ENCODE assay signal across 9 mouse cellular contexts in genomic region chr13:92613094-92613493, GRCm38 (mm10). TPM values are rescaled to one million over a fixed set of nuclear protein-coding genes. Genes with fewer than 3 reads are reported as not detected.
DNase-seq lines count a peak whose midpoint lies in the region; ATAC-seq and TF ChIP-seq lines count a peak whose summit lies in the region.
"Had no signal": no experiment of that assay in that cellular context is flagged by ENCODE, and none has a peak within 500 bp of the region (broad histone marks: within the 10 kb centered on the region; RNA-seq: fewer than 3 reads in every experiment).

No protein-coding gene starts in this region.

- WGBS in limb, embryonic 13.5 days: 86% methylated on average over 5 of the region's 5 CpGs
- WGBS in limb, embryonic 10.5 days: 84% methylated on average over 5 of the region's 5 CpGs
- 91% methylated on average over 5 of the region's 5 CpGs for WGBS in hindbrain, embryonic 15.5 days
- WGBS in midbrain, embryonic 16.5 days: 84% methylated on average over 5 of the region's 5 CpGs

- TF ChIP-seq CTCF in cortical plate, adult 2 months (IDR thresholded peaks at IDR 0.05; ENCODE audit: extremely low read depth, insufficient read depth, low read length): no peak

- H3K9ac ChIP-seq in limb, embryonic 13.5 days: no peak overlapping the region
- H3K9ac ChIP-seq in hindbrain, embryonic 15.5 days: no peak overlapping the region
- no peak overlapping the region for H3K9ac ChIP-seq in midbrain, embryonic 16.5 days (ENCODE audit: low read depth, low read length)

- DNase-seq in limb, embryonic 10.5 days (ENCODE audit: low spot score): no peak
- DNase-seq in retina, postnatal 1 day: no peak
- no peak for DNase-seq in ovary, adult 18-20 months (ENCODE audit: low spot score)
- DNase-seq: kidney, postnatal 36 days had no signal

- no peaks in the 10 kb centered on the region for H3K9me3 ChIP-seq in limb, embryonic 13.5 days
- H3K9me3 ChIP-seq in limb, embryonic 10.5 days (replicated peaks): no peaks in the 10 kb centered on the region
- no peaks in the 10 kb centered on the region for H3K9me3 ChIP-seq in hindbrain, embryonic 15.5 days
- no peaks in the 10 kb centered on the region for H3K9me3 ChIP-seq in midbrain, embryonic 16.5 days (replicated peaks; ENCODE audit: control insufficient read depth, low read length, poor library complexity, severe bottlenecking)

- H3K4me1 ChIP-seq in limb, embryonic 13.5 days: peaks cover 17% of the 10 kb centered on the region
- peaks cover 25% of the 10 kb centered on the region for H3K4me1 ChIP-seq in limb, embryonic 10.5 days
- peaks cover 7% of the 10 kb centered on the region for H3K4me1 ChIP-seq in cortical plate, adult 2 months (ENCODE audit: control insufficient read depth, insufficient read depth, low read length)
- peaks cover 26% of the 10 kb centered on the region for H3K4me1 ChIP-seq in hindbrain, embryonic 15.5 days (replicated peaks)
- peaks cover 14% of the 10 kb centered on the region for H3K4me1 ChIP-seq in midbrain, embryonic 16.5 days (ENCODE audit: control insufficient read depth, insufficient read depth, low read length)

- H3K4me2 ChIP-seq in limb, embryonic 13.5 days (replicated peaks): peak overlapping the region; percentile 76; the same call in 1 of the 2 replicates
- H3K4me2 ChIP-seq in hindbrain, embryonic 15.5 days: peak overlapping the region; percentile 83
- H3K4me2 ChIP-seq in midbrain, embryonic 16.5 days (ENCODE audit: low read length): peak overlapping the region; percentile 93; the same call in 1 of the 2 replicates

- no peak overlapping the region for H3K27ac ChIP-seq in limb, embryonic 13.5 days
- H3K27ac ChIP-seq in limb, embryonic 10.5 days: no peak overlapping the region
- no peak overlapping the region for H3K27ac ChIP-seq in cortical plate, adult 2 months (ENCODE audit: insufficient read depth, low read length)
- no peak overlapping the region for H3K27ac ChIP-seq in hindbrain, embryonic 15.5 days (replicated peaks)
- H3K27ac ChIP-seq in midbrain, embryonic 16.5 days (ENCODE audit: low read length): no peak overlapping the region

- H3K27me3 ChIP-seq in limb, embryonic 13.5 days: peaks cover 8% of the 10 kb centered on the region
- H3K27me3 ChIP-seq in limb, embryonic 10.5 days (ENCODE audit: low read depth, poor library complexity, severe bottlenecking): peaks cover 7% of the 10 kb centered on the region; the same call in 1 of the 2 replicates
- no peaks in the 10 kb centered on the region for H3K27me3 ChIP-seq in hindbrain, embryonic 15.5 days
- H3K27me3 ChIP-seq in midbrain, embryonic 16.5 days (ENCODE audit: control insufficient read depth, insufficient read depth, low read depth, low read length): no peaks in the 10 kb centered on the region

- no peaks in the 10 kb centered on the region for H3K36me3 ChIP-seq in limb, embryonic 13.5 days
- H3K36me3 ChIP-seq in limb, embryonic 10.5 days: no peaks in the 10 kb centered on the region
- H3K36me3 ChIP-seq in hindbrain, embryonic 15.5 days: no peaks in the 10 kb centered on the region
- no peaks in the 10 kb centered on the region for H3K36me3 ChIP-seq in midbrain, embryonic 16.5 days (ENCODE audit: control insufficient read depth, insufficient read depth, low read length)

- no peak for ATAC-seq in limb, embryonic 13.5 days (ENCODE audit: low FRiP score, low read depth)
- ATAC-seq in hindbrain, embryonic 15.5 days (ENCODE audit: low FRiP score, low read depth): no peak
- no peak for ATAC-seq in midbrain, embryonic 16.5 days
- no peak for ATAC-seq in cerebellum, adult (ENCODE audit: insufficient number of reproducible peaks, low FRiP score, low TSS enrichment)

- H3K4me3 ChIP-seq in limb, embryonic 13.5 days: no peak overlapping the region
- no peak overlapping the region for H3K4me3 ChIP-seq in limb, embryonic 10.5 days
- peak overlapping the region; percentile 99 for H3K4me3 ChIP-seq in cortical plate, adult 2 months (ENCODE audit: insufficient read depth, low read length)
- H3K4me3 ChIP-seq in hindbrain, embryonic 15.5 days: 0 out of 2 replicates have a peak overlapping the region, but pooled peaks have one; percentile 81
- H3K4me3 ChIP-seq in midbrain, embryonic 16.5 days (ENCODE audit: low read depth, low read length): no peak overlapping the region

- no peak for TF ChIP-seq POLR2A in cortical plate, adult 2 months (IDR thresholded peaks at IDR 0.05; ENCODE audit: extremely low read depth, insufficient read depth, low read length)

RNA-seq across cellular contexts. Expression of gene Serinc5, which starts 2.2 kb away (rescaled TPM):
- polyA plus RNA-seq in limb, embryonic 13.5 days (2015; fragmentation: Nextera tagmentation; extraction: Ambion mirVana): 7.8 and 10.5 TPM in 2 replicates
- 9.1 and 10.1 TPM in 2 replicates for polyA plus RNA-seq in limb, embryonic 10.5 days (2016; fragmentation: Nextera tagmentation; extraction: Ambion mirVana)
- polyA plus RNA-seq in cortical plate, adult 2 months (2012; rRNA removed): 64.5 and 69.0 TPM in 2 replicates
- polyA plus RNA-seq in hindbrain, embryonic 15.5 days (2015; fragmentation: Nextera tagmentation; extraction: Ambion mirVana): 17.2 and 17.5 TPM in 2 replicates
- polyA plus RNA-seq in midbrain, embryonic 16.5 days (2015; fragmentation: Nextera tagmentation; extraction: Ambion mirVana): 18.4 and 19.3 TPM in 2 replicates

RNA-seq across cellular contexts. Expression of gene Spz1, which starts 37.1 kb away (rescaled TPM):
- not detected in 2 replicates for polyA plus RNA-seq in limb, embryonic 13.5 days (2015; fragmentation: Nextera tagmentation; extraction: Ambion mirVana)
- not detected in 2 replicates for polyA plus RNA-seq in limb, embryonic 10.5 days (2016; fragmentation: Nextera tagmentation; extraction: Ambion mirVana)
- polyA plus RNA-seq in cortical plate, adult 2 months (2012; rRNA removed): not detected in 2 replicates
- polyA plus RNA-seq in hindbrain, embryonic 15.5 days (2015; fragmentation: Nextera tagmentation; extraction: Ambion mirVana): not detected in 2 replicates
- not detected in 2 replicates for polyA plus RNA-seq in midbrain, embryonic 16.5 days (2015; fragmentation: Nextera tagmentation; extraction: Ambion mirVana)

Comparison
In these comparisons a context has a peak if more than half of its experiments do, and no peak if none do; other contexts are left out.
1. H3K4me3 ChIP-seq: peak in cortical plate, adult 2 months (single experiment) and hindbrain, embryonic 15.5 days (single experiment); none in limb, embryonic 13.5 days (single experiment), limb, embryonic 10.5 days (single experiment) and midbrain, embryonic 16.5 days (single experiment).
2. Peak in every context shown above with its lines, with median percentiles within 50 percentile points of each other: H3K4me2 ChIP-seq.